Mouse (Mus musculus): ENCODE measurements around the gene Hdac2. TPM values are rescaled to one million over a fixed set of nuclear protein-coding genes. Genes with fewer than 3 reads are reported as not detected.

The Hdac2 gene
- polyA plus RNA-seq (2021), result 149 TPM

- ChIA-PET CTCF (no interaction called here), POLR2A (interaction anchor here (0.5 kb wide), 1 partner anchor 62 kb away, joined by 3 read pairs; no protein-coding TSS in a partner anchor)
- DNase-seq (ENCODE audit: low read depth, low spot score) (peak; percentile 47), ATAC-seq (peak; percentile 97)
- TF ChIP-seq CTCF (IDR thresholded peaks at IDR 0.05), result no peak
- no peaks in the 10 kb centered on the region for H3K27me3 ChIP-seq
- in situ Hi-C loops (cut with MboI; ENCODE audit: low pct_unique_long_range_greater_than_20kb), result no loop called here
These were observed at the start of gene Hdac2 for GRCm38 (mm10) chr10:36974086-36974675. Gene Hdac2 (plus strand): TSS chr10:36974544.

GRCm38 (mm10) chr10:36928212-36928611, 46.1 kb upstream of the Hdac2 start:
- CTCF ChIA-PET, result no interaction called here
- H3K27me3 ChIP-seq, result peaks cover 5% of the 10 kb centered on the region
- no peak for TF ChIP-seq CTCF (IDR thresholded peaks at IDR 0.05)
- POLR2A ChIA-PET, result no interaction called here
- in situ Hi-C loops (cut with MboI; ENCODE audit: low pct_unique_long_range_greater_than_20kb), result no loop called here
- no peak for DNase-seq (ENCODE audit: low read depth, low spot score)
- no peak for ATAC-seq

- no peak for TF ChIP-seq CTCF (IDR thresholded peaks at IDR 0.05)
- DNase-seq (ENCODE audit: low read depth, low spot score) (no peak), ATAC-seq (no peak)
- no peaks in the 10 kb centered on the region for H3K27me3 ChIP-seq
- POLR2A ChIA-PET, result no interaction called here
- in situ Hi-C loops (cut with MboI; ENCODE audit: low pct_unique_long_range_greater_than_20kb), result no loop called here
- CTCF ChIA-PET, result no interaction called here
These were observed 38.5 kb upstream of the Hdac2 start for GRCm38 (mm10) chr10:36935863-36936262.

GRCm38 (mm10) chr10:36936271-36936670, 38.1 kb upstream of the Hdac2 start:
- no peaks in the 10 kb centered on the region for H3K27me3 ChIP-seq
- in situ Hi-C loops (cut with MboI; ENCODE audit: low pct_unique_long_range_greater_than_20kb), result no loop called here
- TF ChIP-seq CTCF (IDR thresholded peaks at IDR 0.05), result no peak
- DNase-seq (ENCODE audit: low read depth, low spot score), result no peak
- no peak for ATAC-seq
- ChIA-PET CTCF (no interaction called here), POLR2A (no interaction called here)

GRCm38 (mm10) chr10:36951742-36952141, 22.6 kb upstream of the Hdac2 start:
- H3K27me3 ChIP-seq, result no peaks in the 10 kb centered on the region
- no peak for TF ChIP-seq CTCF (IDR thresholded peaks at IDR 0.05)
- in situ Hi-C loops (cut with MboI; ENCODE audit: low pct_unique_long_range_greater_than_20kb), result no loop called here
- ChIA-PET POLR2A (no interaction called here), CTCF (no interaction called here)
- DNase-seq (ENCODE audit: low read depth, low spot score), result no peak
- no peak for ATAC-seq

GRCm38 (mm10) chr10:36952622-36953021, 21.7 kb upstream of the Hdac2 start:
- in situ Hi-C loops (cut with MboI; ENCODE audit: low pct_unique_long_range_greater_than_20kb), result no loop called here
- ATAC-seq (no peak), DNase-seq (ENCODE audit: low read depth, low spot score) (no peak)
- CTCF ChIA-PET, result no interaction called here
- no peaks in the 10 kb centered on the region for H3K27me3 ChIP-seq
- POLR2A ChIA-PET, result no interaction called here
- TF ChIP-seq CTCF (IDR thresholded peaks at IDR 0.05), result no peak

GRCm38 (mm10) chr10:36959563-36960110, 14.7 kb upstream of the Hdac2 start:
- ChIA-PET POLR2A (no interaction called here), CTCF (interaction anchor here (0.9 kb wide), 1 partner anchor 20 kb away, joined by 3 read pairs; no protein-coding TSS in a partner anchor)
- H3K27me3 ChIP-seq, result no peaks in the 10 kb centered on the region
- DNase-seq (ENCODE audit: low read depth, low spot score) (no peak), ATAC-seq (no peak)
- in situ Hi-C loops (cut with MboI; ENCODE audit: low pct_unique_long_range_greater_than_20kb), result no loop called here
- no peak for TF ChIP-seq CTCF (IDR thresholded peaks at IDR 0.05)

GRCm38 (mm10) chr10:36964406-36964805, 9.9 kb upstream of the Hdac2 start:
- peak; percentile 24 for DNase-seq (ENCODE audit: low read depth, low spot score)
- H3K27me3 ChIP-seq, result no peaks in the 10 kb centered on the region
- TF ChIP-seq CTCF (IDR thresholded peaks at IDR 0.05), result no peak
- ATAC-seq, result peak; percentile 54
- ChIA-PET POLR2A (no interaction called here), CTCF (no interaction called here)
- in situ Hi-C loops (cut with MboI; ENCODE audit: low pct_unique_long_range_greater_than_20kb), result no loop called here

- no peak for DNase-seq (ENCODE audit: low read depth, low spot score)
- POLR2A ChIA-PET, result no interaction called here
- peak; percentile 81 for ATAC-seq
- in situ Hi-C loops (cut with MboI; ENCODE audit: low pct_unique_long_range_greater_than_20kb), result no loop called here
- no peak for TF ChIP-seq CTCF (IDR thresholded peaks at IDR 0.05)
- CTCF ChIA-PET, result interaction anchor here (0.9 kb wide), 1 partner anchor 130 kb away, joined by 3 read pairs; no protein-coding TSS in a partner anchor
- no peaks in the 10 kb centered on the region for H3K27me3 ChIP-seq
These were observed 554 bp downstream of the Hdac2 start for GRCm38 (mm10) chr10:36974676-36975520.

- ATAC-seq, result no peak
- POLR2A ChIA-PET, result no interaction called here
- no peaks in the 10 kb centered on the region for H3K27me3 ChIP-seq
- in situ Hi-C loops (cut with MboI; ENCODE audit: low pct_unique_long_range_greater_than_20kb), result no loop called here
- CTCF ChIA-PET, result no interaction called here
- no peak for DNase-seq (ENCODE audit: low read depth, low spot score)
- no peak for TF ChIP-seq CTCF (IDR thresholded peaks at IDR 0.05)
These were observed 7.5 kb downstream of the Hdac2 start for GRCm38 (mm10) chr10:36981866-36982265.

GRCm38 (mm10) chr10:36992149-36992548, 17.8 kb downstream of the Hdac2 start:
- TF ChIP-seq CTCF (IDR thresholded peaks at IDR 0.05), result no peak
- DNase-seq (ENCODE audit: low read depth, low spot score) (no peak), ATAC-seq (no peak)
- POLR2A ChIA-PET, result no interaction called here
- in situ Hi-C loops (cut with MboI; ENCODE audit: low pct_unique_long_range_greater_than_20kb), result no loop called here
- CTCF ChIA-PET, result no interaction called here
- H3K27me3 ChIP-seq, result no peaks in the 10 kb centered on the region

Data from Patski (cell line).